Mouse (Mus musculus) ovary, postnatal 14 days (tissue): ENCODE results near the gene Pitx1.

Experiments used
- DNase-seq: peaks from one replicate; pipeline ENCODE4 v3.0.0; 2022; ENCODE audit warnings: low spot score

Gene Pitx1

GRCm38 (mm10) chr13:55836142-55836625 is at the start of gene Pitx1:
Gene Pitx1, minus strand, starts transcription at chr13:55836192.
- no peak for DNase-seq

DNA sequence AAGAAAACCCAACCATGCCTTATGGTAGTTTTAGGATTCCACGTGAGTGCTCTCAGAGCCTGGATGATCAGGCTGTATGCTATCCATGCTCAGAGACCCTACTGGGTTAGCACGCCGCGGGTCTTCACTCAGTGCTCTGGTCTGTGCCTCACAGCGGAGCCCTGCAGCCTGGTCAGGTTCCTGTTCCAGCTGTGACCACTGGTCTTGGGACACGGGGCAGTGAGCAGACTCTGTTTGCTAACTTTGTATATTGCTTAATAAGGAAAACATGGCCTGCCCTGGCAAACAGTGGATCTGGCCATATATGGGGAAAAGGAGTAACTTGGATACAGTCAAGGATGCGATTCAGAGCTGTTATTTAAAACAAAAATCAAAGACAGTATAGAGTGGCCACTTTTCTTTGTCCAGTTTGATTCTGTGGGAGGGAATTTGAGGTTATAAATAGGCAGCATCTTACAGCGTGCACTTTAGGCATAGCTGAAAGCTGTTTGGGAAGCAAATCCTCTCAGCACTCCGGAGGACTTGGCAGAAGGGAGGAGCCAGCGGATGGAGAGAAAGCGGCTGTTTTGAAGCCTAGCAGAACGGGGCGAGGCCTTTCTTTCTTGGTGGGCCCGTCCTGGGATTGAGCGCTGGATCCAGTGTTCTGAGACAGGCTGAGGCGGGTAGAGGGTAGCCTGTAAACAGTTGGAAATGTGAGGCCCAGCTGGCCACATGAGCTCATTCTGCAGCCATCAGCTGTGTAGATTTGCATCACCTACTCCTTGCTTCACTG is 45.6 kb upstream of the Pitx1 start:
- no peak for DNase-seq

DNA sequence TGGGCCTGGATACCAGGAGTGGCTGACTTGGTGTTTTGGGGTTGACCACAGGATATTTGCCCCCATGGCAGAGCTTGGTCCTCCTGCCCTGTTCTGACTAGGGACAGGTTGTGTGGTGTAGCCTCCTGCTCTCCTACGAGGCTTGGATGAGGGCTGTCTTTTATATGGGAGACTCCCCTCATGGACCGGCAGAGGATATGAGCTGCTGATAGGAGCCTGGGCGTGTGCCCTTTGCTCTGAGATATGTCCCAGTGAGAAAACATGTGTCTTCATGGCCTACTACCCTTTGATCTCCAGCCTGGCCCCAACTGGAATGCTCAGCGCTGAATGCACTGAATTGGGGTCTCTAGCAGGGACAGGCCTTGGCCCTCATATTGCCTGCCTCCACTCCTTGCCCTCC is 42.4 kb upstream of the Pitx1 start:
- DNase-seq: no peak

DNA sequence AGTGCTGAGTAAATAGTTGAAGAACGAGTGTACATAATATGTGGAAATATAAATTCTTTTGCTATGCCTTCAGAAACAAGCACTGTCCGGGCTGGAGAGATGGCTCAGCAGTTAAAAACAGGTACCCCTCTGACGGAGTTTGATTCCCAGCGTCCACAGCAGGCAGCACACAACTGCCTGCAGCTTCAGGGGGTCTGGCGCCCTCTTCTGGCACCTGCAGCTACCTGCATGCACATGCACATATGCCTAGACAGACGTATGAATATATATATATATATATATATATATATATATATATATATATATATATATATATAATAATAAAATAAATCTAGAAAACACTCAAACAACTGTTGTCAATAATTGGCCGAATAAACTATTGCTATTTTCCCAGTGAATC is 35.4 kb upstream of the Pitx1 start:
- no peak for DNase-seq

- DNase-seq: no peak
Measured at GRCm38 (mm10) chr13:55870001-55870400, 34.0 kb upstream of the Pitx1 start.

DNA sequence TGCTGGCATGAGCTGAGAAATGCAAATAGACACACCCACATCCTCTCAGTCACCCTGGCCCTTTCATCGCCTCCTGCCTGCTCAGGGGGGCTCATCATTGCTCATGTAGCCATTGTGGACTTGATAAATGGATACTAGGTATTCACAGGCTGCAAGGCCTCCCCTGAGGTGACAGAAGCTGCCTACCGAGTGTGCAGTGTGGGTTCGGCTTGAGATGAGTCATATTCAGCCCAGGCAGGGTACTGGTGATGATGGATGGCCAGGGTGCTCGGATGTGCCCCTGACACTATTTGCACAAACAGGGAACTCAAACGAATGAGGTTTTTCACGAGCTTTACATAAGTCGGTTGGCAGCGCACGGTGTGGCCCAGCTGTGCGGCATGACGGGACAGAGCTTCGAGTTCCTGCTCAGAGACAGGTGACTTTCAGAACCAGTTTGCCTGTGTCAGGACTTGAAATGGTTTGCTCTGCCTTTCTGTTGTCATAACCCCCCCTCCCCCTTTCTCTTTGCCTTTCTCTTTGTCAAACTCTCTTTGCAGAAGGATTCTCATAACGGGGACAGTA is 31.6 kb upstream of the Pitx1 start:
- DNase-seq: no peak

- no peak for DNase-seq
Measured at GRCm38 (mm10) chr13:55860483-55860882, 24.5 kb upstream of the Pitx1 start.

DNA sequence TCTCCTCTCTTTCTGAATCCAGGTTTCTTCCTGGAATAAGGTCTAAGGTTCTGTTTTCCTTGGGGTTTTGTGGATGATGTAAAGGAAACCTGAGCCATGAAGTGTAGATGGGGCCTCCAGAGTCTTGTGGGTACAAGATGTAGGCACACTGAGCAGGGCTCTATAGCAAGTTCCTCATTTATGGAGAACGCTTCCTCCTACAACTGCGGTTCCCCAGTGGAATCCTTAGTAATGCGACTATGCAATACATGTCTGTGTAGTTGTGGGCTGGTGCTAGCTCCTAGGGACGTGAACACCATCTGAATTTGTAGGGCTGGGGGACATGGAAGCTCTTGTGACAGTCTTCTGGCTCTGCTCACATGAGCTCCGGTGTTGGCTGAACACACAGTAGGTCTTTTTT is 22.5 kb upstream of the Pitx1 start:
- DNase-seq: no peak

- DNase-seq: no peak
Measured at GRCm38 (mm10) chr13:55855793-55856192, 19.8 kb upstream of the Pitx1 start.

GRCm38 (mm10) chr13:55852205-55852604 is 16.2 kb upstream of the Pitx1 start:
- no peak for DNase-seq

GRCm38 (mm10) chr13:55850726-55851125 is 14.7 kb upstream of the Pitx1 start:
- no peak for DNase-seq

GRCm38 (mm10) chr13:55848604-55849190 is 12.7 kb upstream of the Pitx1 start:
- DNase-seq: no peak

- DNase-seq: no peak
Measured at GRCm38 (mm10) chr13:55847805-55848204, 11.8 kb upstream of the Pitx1 start.

DNA sequence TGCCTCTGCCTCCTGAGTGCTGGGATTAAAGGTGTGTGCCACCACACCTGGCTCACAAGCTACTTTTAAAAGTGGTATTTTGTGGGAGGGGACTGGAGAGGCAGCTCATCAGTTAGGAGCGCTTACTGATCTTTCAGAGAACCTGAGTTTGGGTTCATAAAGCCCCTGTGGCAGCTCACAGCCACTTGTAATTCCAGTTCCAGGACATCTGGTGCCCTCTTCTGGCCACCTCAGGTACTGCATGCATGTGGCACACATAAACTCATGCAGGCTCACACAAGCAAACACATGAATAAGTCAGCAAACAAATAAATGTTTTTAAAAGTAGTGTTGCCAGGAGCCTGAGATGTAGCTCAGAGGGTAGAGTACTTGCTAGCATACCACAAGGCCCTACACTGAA is 7.7 kb upstream of the Pitx1 start:
- no peak for DNase-seq

GRCm38 (mm10) chr13:55840223-55840622 is 4.2 kb upstream of the Pitx1 start:
- DNase-seq: no peak

- no peak for DNase-seq
Measured at GRCm38 (mm10) chr13:55836786-55837780, 1.1 kb upstream of the Pitx1 start.

DNA sequence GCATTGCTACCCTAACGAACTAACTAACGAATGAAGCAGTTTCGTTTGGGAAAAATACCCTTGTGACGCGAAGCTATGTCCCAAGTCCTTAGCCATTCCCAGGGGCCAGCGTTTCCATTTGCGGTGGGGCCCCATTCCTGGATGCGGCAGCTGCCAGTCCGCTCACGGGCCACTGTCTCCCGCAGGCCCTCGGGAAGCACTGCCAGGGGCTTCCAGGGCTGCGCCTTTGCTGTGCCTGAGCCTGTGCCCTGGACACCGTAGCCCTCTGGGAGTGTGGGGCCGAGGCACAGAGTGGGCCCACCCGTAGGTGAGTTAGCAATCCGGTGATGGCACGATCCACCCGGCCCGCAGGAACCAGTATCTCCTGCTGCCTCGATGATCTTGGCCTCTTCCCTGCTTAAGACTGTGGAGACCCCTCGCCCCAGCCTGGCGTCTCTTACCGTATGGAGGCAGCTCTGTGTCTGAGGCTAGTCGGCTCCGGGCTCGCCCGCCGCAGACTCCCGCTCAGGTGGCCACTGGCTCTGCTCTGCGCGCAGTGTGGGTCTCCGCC is 369 bp downstream of the Pitx1 start:
- DNase-seq: no peak

GRCm38 (mm10) chr13:55834667-55835066 is 1.3 kb downstream of the Pitx1 start:
- no peak for DNase-seq

GRCm38 (mm10) chr13:55833921-55834320 is 2.1 kb downstream of the Pitx1 start:
- DNase-seq: no peak

DNA sequence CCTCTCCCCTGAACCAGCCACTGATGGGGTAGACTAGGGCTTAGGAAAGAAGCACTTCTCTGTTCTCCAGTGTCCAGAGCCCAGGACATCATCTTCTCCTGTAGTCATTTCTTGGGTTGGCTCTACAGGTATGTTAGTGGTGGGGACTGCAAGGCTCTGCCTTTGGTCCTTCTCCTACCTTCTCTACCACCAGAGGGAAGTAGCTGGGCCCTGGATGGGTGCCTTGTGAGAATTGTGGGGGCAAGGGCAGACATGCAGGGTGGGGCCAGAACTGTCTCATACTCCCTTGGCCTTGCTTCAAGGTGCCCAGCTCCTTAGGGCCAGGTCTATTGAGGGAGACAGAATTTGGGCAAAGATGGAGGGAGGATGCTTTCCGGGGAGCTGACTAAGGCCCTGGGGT is 3.4 kb downstream of the Pitx1 start:
- no peak for DNase-seq

DNA sequence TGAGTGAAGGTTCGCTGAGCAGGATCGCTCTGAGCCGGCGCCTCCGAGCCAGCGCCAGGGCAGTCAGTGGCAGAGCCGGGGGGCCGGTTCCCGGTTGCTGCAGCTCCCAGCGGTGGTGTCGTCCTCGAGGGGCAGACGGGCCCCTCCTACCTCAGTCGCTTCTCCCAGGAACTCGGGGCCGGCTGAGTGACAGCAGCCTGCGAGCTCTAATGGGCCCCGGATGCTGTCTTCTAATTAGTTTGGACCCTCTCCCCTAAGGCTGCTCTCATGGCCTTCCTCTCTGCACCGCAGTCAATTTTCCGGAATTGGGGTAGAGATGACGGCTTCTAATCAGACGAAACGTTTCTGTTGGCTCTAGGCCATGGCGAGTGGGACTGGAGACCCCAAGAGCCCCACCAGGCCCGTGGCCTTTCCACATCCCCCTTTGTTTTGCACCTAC is 4.3 kb downstream of the Pitx1 start:
- DNase-seq: no peak
